Mouse (Mus musculus) lung, embryonic 16.5 days (tissue): ENCODE measurements around the gene Gramd4. TPM values are rescaled to one million over a fixed set of nuclear protein-coding genes. Genes with fewer than 3 reads are reported as not detected.

Source experiments
- polyA plus RNA-seq: library from polyadenylated mRNA; unstranded; fragments of >200 nt; fragmentation: Nextera tagmentation; extraction: Ambion mirVana; gene quantifications from 2 replicates; pipeline ENCODE4 v1.2.1, GENCODE M21; 2015

Gramd4 gene
- polyA plus RNA-seq, 1 experiment from 2014 or later = 11.2 TPM

Other genes with a start within 250 kb of the Gramd4 start
- 33.8 and 43.5 TPM in 2 replicates for gene Cdpf1, start 246.0 kb upstream of the Gramd4 start, polyA plus RNA-seq
- 0.10 and 0.14 TPM in 2 replicates for gene Pkdrej, start 236.0 kb upstream of the Gramd4 start, polyA plus RNA-seq
- 6.4 and 6.8 TPM in 2 replicates for gene Ttc38, start 225.4 kb upstream of the Gramd4 start, polyA plus RNA-seq
- gene Gtse1, start 197.9 kb upstream of the Gramd4 start, polyA plus RNA-seq = 30.5 and 32.5 TPM in 2 replicates
- 41.6 and 48.8 TPM in 2 replicates for gene Trmu, start 178.4 kb upstream of the Gramd4 start, polyA plus RNA-seq
- gene Celsr1, start 23.9 kb upstream of the Gramd4 start, polyA plus RNA-seq = 3.5 and 3.6 TPM in 2 replicates
- gene Cerk, start 128.4 kb downstream of the Gramd4 start, polyA plus RNA-seq = 25.2 and 26.4 TPM in 2 replicates
- 13.6 and 14.3 TPM in 2 replicates for gene Tbc1d22a, start 156.8 kb downstream of the Gramd4 start, polyA plus RNA-seq